ENCODE assay signal across 8 mouse cellular contexts in the genomic region with DNA sequence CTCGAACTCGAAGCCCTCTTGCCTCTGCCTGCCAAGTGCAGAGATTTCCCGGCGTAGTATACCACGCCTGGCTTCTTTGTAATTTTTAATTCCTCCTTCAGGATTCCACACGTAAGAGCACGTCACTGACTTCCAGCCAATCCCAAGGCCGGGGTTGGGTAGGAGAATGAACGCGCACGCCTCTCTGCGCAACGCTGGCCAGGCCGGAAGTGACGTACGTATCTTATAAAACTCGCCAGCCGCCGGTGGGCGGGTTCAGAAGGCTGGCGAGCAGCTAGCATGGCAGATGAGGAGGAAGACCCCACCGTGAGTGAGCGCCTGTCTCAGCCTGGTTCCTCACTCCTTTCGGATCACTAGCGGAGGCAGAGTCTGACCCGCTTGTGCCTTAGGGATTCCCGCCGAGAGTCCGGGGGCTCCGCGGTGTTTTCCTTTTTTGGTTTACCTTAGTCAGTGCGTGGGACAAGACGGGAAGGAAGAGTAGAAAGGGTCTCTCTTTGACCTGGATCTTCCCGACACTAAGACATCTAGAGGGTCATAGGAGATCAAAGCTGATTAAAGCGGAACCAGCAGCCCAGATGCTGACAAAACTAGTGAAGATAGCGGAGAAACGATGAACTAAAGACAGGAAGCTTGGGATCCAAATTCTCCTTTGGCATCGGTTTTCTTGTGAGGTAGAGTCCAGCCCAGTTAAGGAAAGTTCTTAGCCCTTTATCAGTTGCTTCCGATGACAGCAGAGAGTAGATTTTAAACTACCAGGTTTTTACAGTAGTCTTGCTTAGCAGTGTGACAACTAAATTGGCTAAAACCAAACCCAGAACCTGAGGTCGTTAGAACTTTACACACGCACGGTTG. TPM values are rescaled to one million over a fixed set of nuclear protein-coding genes. Genes with fewer than 3 reads are reported as not detected.
DNase-seq lines count a peak whose midpoint lies in the region; ATAC-seq lines count a peak whose summit lies in the region.

A gene (plus strand): TSS at position 256 of the 852 bp plus-strand sequence.

- H3K27ac ChIP-seq in intestine, embryonic 14.5 days (ENCODE audit: low read depth) = peak within 1 kb of the TSS; percentile 76

- H3K9ac ChIP-seq in intestine, embryonic 14.5 days (ENCODE audit: low read length) = peak within 1 kb of the TSS; percentile 71

- peaks cover 8% of the 10 kb centered on the region; the same call in 1 of the 2 replicates for H3K4me1 ChIP-seq in intestine, embryonic 14.5 days (replicated peaks; ENCODE audit: control insufficient read depth, insufficient read depth, low read length)

- DNase-seq in adrenal gland, adult (ENCODE audit: inconsistent age in 2 of 2, low spot score in 1 of 2) = peak; percentile 97 to 99
- peak; percentile 98 for DNase-seq in embryo, embryonic 10.5 days (ENCODE audit: low spot score)
- DNase-seq in gastrocnemius, postnatal 14 days = peak; percentile 95
- peak; percentile 96 for DNase-seq in intestine, embryonic 14.5 days (ENCODE audit: low spot score)
- peak; percentile 97 to 98 for DNase-seq in left cerebral cortex, postnatal 14 days (ENCODE audit: low spot score in 2 of 2)
- peak; percentile 98 for DNase-seq in mesoderm, embryonic 11.5 days (ENCODE audit: low read depth, low spot score)
- peak; percentile 95 to 97 for DNase-seq in right cerebral cortex, postnatal 36 days (ENCODE audit: low spot score in 2 of 2)
- peak; percentile 94 for DNase-seq in yolk sac, embryonic 10.5 days (ENCODE audit: low spot score)

- peak within 1 kb of the TSS; percentile 73 for H3K4me3 ChIP-seq in intestine, embryonic 14.5 days (ENCODE audit: low read depth, low read length)

- peak; percentile 98 for ATAC-seq in intestine, embryonic 14.5 days (replicated peaks; ENCODE audit: low FRiP score, low TSS enrichment, low read depth)

- H3K4me2 ChIP-seq in intestine, embryonic 14.5 days (ENCODE audit: low read length) = peak within 1 kb of the TSS; percentile 61

- no peaks in the 10 kb centered on the region for H3K36me3 ChIP-seq in intestine, embryonic 14.5 days (ENCODE audit: control insufficient read depth, insufficient read depth, low read length)

- no peaks in the 10 kb centered on the region for H3K9me3 ChIP-seq in intestine, embryonic 14.5 days (ENCODE audit: control insufficient read depth, low read length)

- H3K27me3 ChIP-seq in intestine, embryonic 14.5 days (replicated peaks; ENCODE audit: control insufficient read depth, insufficient read depth, low read length) = no peaks in the 10 kb centered on the region

- WGBS in intestine, embryonic 14.5 days = 2% methylated on average over 42 of the region's 42 CpGs

- intact Hi-C loops in gastrocnemius, postnatal 14 days (cut with DNase I; ENCODE audit: low total_unique reads) = no loop called here
- intact Hi-C loops in left cerebral cortex, postnatal 14 days (cut with DNase I) = no loop called here

RNA-seq across cellular contexts. Expression of the gene that starts here (rescaled TPM):
- total RNA-seq in gastrocnemius, postnatal 14 days (2021) = 10 to 100 TPM; 16.8 to 20.1 TPM
- polyA plus RNA-seq in intestine, embryonic 14.5 days (2014; fragmentation: Nextera tagmentation; extraction: Ambion mirVana) = 35.9 and 38.1 TPM in 2 replicates
- 10 to 100 TPM; 30.2 to 36.0 TPM for total RNA-seq in left cerebral cortex, postnatal 14 days (2021)

Comparison
In these comparisons a context has a peak if more than half of its experiments do, and no peak if none do; other contexts are left out.
1. Peak in every context shown above with its lines: DNase-seq, ATAC-seq, H3K4me3 ChIP-seq and H3K27ac ChIP-seq.